Mouse (Mus musculus) thymus, postnatal 0 days (tissue): ENCODE measurements around the gene Htr1b. TPM values are rescaled to one million over a fixed set of nuclear protein-coding genes. Genes with fewer than 3 reads are reported as not detected.

Experiments
- DNase-seq: peaks from one replicate; pipeline ENCODE4 v3.0.0-alpha.2; 2015; ENCODE audit warnings: low spot score
- polyA plus RNA-seq: library from polyadenylated mRNA; unstranded; fragments of >200 nt; fragmentation: Nextera tagmentation; extraction: Ambion mirVana; gene quantifications from 2 replicates; pipeline ENCODE4 v1.2.1, GENCODE M21; 2015

Gene Htr1b
- 0.07 and 0.08 TPM in 2 replicates for polyA plus RNA-seq

- DNase-seq: no peak
Measured at GRCm38 (mm10) chr9:81633437-81633973, at the start of gene Htr1b. TSS of gene Htr1b (minus strand) at chr9:81633828.

GRCm38 (mm10) chr9:81676716-81677115 is 43.1 kb upstream of the Htr1b start:
- no peak for DNase-seq

- no peak for DNase-seq
Measured at GRCm38 (mm10) chr9:81637486-81637885, 3.9 kb upstream of the Htr1b start.

- DNase-seq: no peak
Measured at GRCm38 (mm10) chr9:81635109-81635508, 1.5 kb upstream of the Htr1b start.

- no peak for DNase-seq
Measured at GRCm38 (mm10) chr9:81634163-81634562, 535 bp upstream of the Htr1b start.

GRCm38 (mm10) chr9:81632736-81633436 is 742 bp downstream of the Htr1b start:
- DNase-seq: no peak

GRCm38 (mm10) chr9:81632191-81632735 is 1.4 kb downstream of the Htr1b start:
- DNase-seq: no peak

GRCm38 (mm10) chr9:81631581-81632091 is 2.0 kb downstream of the Htr1b start:
- no peak for DNase-seq

GRCm38 (mm10) chr9:81626899-81627606 is 6.6 kb downstream of the Htr1b start:
- peak; percentile 52 for DNase-seq

- no peak for DNase-seq
Measured at GRCm38 (mm10) chr9:81625898-81626297, 7.7 kb downstream of the Htr1b start.

- DNase-seq: no peak
Measured at GRCm38 (mm10) chr9:81622873-81623272, 10.8 kb downstream of the Htr1b start.

- DNase-seq: no peak
Measured at GRCm38 (mm10) chr9:81611022-81611421, 22.6 kb downstream of the Htr1b start.

Other genes starting within 250 kb of the Htr1b start
- 3.7 and 4.2 TPM in 2 replicates for gene Mei4, start 229.8 kb upstream of the Htr1b start, polyA plus RNA-seq